Mouse (Mus musculus): ENCODE measurements around the gene Pik3c2b. TPM values are rescaled to one million over a fixed set of nuclear protein-coding genes. Genes with fewer than 3 reads are reported as not detected.

Gene Pik3c2b
- polyA plus RNA-seq, 1 experiment from 2014 or later = 15.5 TPM

- no peaks in the 10 kb centered on the region for H3K27me3 ChIP-seq
- WGBS = 44% methylated on average over 7 of the region's 7 CpGs
- no peak overlapping the region for H3K4me2 ChIP-seq
- peak overlapping the region; percentile 32; the same call in 1 of the 2 replicates for H3K27ac ChIP-seq
- H3K9me3 ChIP-seq (replicated peaks) = no peaks in the 10 kb centered on the region
- peaks cover 20% of the 10 kb centered on the region for H3K4me1 ChIP-seq
- no peak overlapping the region for H3K9ac ChIP-seq
- no peak overlapping the region for H3K4me3 ChIP-seq
- peaks cover 87% of the 10 kb centered on the region for H3K36me3 ChIP-seq (ENCODE audit: poor library complexity, severe bottlenecking)
- peak; percentile 73 for ATAC-seq
These were observed 41.9 kb downstream of the Pik3c2b start for GRCm38 (mm10) chr1:133087206-133087905.

DNA sequence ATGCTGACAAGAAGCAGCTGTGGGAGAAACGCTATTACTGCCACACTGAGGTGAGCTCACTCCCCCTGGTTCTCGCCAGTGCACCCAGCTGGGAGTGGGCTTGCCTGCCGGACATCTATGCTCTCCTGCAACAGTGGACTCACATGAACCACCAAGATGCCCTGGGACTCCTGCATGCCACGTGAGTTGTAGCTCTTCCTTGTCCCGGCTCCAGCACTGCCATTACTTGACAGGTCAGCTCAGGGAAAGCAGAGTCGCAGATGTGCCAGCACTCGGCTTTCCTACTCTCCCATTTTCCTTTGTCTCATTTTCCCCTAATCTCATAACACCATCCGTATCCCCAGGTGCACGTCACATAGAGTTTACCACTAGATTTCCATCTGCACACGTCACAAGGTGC, 42.7 kb downstream of the Pik3c2b start:
- WGBS = 87% methylated on average over 10 of the region's 10 CpGs
- H3K27ac ChIP-seq = no peak overlapping the region
- no peak for ATAC-seq

GRCm38 (mm10) chr1:133089415-133089814, 43.9 kb downstream of the Pik3c2b start:
- no peaks in the 10 kb centered on the region for H3K27me3 ChIP-seq
- 83% methylated on average over 4 of the region's 4 CpGs for WGBS
- no peak overlapping the region for H3K27ac ChIP-seq
- no peaks in the 10 kb centered on the region for H3K9me3 ChIP-seq (replicated peaks)
- no peak overlapping the region for H3K9ac ChIP-seq
- no peak overlapping the region for H3K4me2 ChIP-seq
- no peak overlapping the region for H3K4me3 ChIP-seq
- peaks cover 15% of the 10 kb centered on the region for H3K4me1 ChIP-seq
- ATAC-seq = no peak
- peaks cover 87% of the 10 kb centered on the region for H3K36me3 ChIP-seq (ENCODE audit: poor library complexity, severe bottlenecking)

More for the DNA sequence above, 42.7 kb downstream of the Pik3c2b start:
- no peak overlapping the region for H3K4me2 ChIP-seq
- no peaks in the 10 kb centered on the region for H3K27me3 ChIP-seq
- no peak overlapping the region for H3K9ac ChIP-seq
- H3K9me3 ChIP-seq (replicated peaks) = no peaks in the 10 kb centered on the region
- H3K4me1 ChIP-seq = peaks cover 20% of the 10 kb centered on the region
- peaks cover 87% of the 10 kb centered on the region for H3K36me3 ChIP-seq (ENCODE audit: poor library complexity, severe bottlenecking)
- H3K4me3 ChIP-seq = no peak overlapping the region

GRCm38 (mm10) chr1:133090641-133091040, 45.2 kb downstream of the Pik3c2b start:
- H3K4me3 ChIP-seq = no peak overlapping the region
- H3K36me3 ChIP-seq (ENCODE audit: poor library complexity, severe bottlenecking) = peaks cover 87% of the 10 kb centered on the region
- no peak overlapping the region for H3K4me2 ChIP-seq
- H3K9me3 ChIP-seq (replicated peaks) = no peaks in the 10 kb centered on the region
- 84% methylated on average over 6 of the region's 6 CpGs for WGBS
- H3K27me3 ChIP-seq = no peaks in the 10 kb centered on the region
- peaks cover 8% of the 10 kb centered on the region for H3K4me1 ChIP-seq
- ATAC-seq = no peak
- no peak overlapping the region for H3K27ac ChIP-seq
- no peak overlapping the region for H3K9ac ChIP-seq

DNA sequence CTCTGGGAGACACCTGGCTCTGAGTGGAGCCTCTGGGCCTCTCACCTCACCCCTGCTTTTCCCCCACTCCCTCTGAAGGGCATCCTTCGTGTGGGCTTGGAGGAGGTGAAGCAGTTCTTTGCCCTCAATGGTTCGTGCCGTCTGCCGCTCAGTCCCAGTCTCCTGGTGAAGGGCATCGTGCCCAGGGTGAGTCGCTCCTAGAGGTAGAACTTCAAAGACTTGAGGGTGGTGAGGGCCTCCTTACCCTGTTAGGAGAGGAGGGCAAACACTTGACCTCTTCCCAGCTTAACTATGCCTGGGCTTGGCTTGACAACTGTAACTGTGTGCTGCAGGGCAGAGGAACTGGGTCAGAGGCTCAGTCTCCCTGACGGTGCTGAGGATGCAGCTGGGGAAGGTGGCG, 46.0 kb downstream of the Pik3c2b start:
- Histone ChIP-seq H3K9me3 (replicated peaks) (no peaks in the 10 kb centered on the region), H3K36me3 (ENCODE audit: poor library complexity, severe bottlenecking) (peaks cover 89% of the 10 kb centered on the region), H3K4me3 (no peak overlapping the region), H3K4me1 (peaks cover 8% of the 10 kb centered on the region), H3K27me3 (no peaks in the 10 kb centered on the region), H3K4me2 (no peak overlapping the region), H3K27ac (no peak overlapping the region), H3K9ac (no peak overlapping the region)
- 89% methylated on average over 8 of the region's 8 CpGs for WGBS
- ATAC-seq = no peak

DNA sequence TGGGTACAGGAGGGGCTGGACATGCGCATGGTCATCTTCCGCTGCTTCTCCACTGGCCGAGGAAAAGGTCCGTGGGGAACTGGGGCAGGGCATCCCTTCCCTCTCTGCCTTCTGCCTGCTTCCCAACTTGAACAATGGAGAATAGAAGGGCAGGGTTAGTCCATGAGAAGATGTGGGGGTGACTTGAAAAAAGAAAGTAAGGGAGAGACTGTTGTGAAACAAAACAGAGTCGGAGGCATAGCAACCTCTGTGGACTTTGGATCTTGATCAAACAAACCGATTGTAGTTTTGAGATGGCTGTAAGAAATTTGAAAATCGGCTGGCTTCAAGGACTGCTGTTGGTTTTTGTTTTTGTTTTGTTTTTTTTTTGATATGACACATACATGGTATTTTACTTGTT, 48.3 kb downstream of the Pik3c2b start:
- H3K27ac ChIP-seq = no peak overlapping the region
- no peak overlapping the region for H3K4me3 ChIP-seq
- no peak overlapping the region for H3K4me2 ChIP-seq
- H3K9ac ChIP-seq = no peak overlapping the region
- no peak for ATAC-seq
- H3K9me3 ChIP-seq (replicated peaks) = no peaks in the 10 kb centered on the region
- peaks cover 98% of the 10 kb centered on the region for H3K36me3 ChIP-seq (ENCODE audit: poor library complexity, severe bottlenecking)
- H3K4me1 ChIP-seq = no peaks in the 10 kb centered on the region
- WGBS = 96% methylated on average over 7 of the region's 7 CpGs
- H3K27me3 ChIP-seq = no peaks in the 10 kb centered on the region

DNA sequence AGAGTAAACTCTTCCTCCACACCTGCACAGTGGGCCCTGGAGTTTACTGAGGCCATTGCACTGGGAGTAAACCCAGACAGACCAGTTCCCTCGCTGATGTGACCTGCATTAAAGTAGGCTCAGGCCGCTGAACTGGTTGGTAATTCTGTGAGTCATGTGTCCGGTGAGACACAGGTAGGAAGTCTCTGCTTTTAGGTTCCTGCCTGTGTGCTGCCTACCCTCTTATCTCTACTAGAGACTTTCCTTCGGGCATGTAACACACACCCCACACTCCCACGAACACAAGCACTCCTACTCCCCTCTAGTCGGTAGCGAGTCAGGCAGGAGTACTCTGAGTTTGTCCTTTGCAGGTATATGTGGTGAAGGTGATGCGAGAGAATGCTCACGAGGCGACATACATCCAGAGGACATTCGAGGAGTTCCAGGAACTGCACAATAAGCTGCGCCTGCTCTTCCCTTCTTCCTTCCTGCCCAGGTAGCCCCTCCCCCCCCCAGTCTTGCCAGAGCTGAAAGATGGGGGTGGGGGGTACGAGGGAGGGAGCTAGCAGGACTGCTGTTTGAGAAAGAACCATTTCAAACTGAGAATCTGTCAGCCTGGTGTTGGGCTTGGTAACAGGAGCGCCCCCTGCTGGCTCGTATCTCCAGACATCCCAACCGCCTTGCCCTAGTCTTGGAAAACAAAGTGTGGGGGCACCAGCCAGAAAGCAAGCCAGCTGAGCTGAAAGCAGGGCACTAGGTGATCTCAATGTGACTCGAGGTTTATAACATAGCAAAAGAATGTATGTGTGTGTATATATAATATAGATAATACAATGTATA, 55.7 kb downstream of the Pik3c2b start:
- H3K36me3 ChIP-seq (ENCODE audit: poor library complexity, severe bottlenecking) = peaks cover 94% of the 10 kb centered on the region
- H3K9ac ChIP-seq = no peak overlapping the region
- H3K4me3 ChIP-seq = no peak overlapping the region
- no peaks in the 10 kb centered on the region for H3K27me3 ChIP-seq
- H3K9me3 ChIP-seq (replicated peaks) = no peaks in the 10 kb centered on the region
- no peak overlapping the region for H3K27ac ChIP-seq
- peak; percentile 67 for ATAC-seq
- 40% methylated on average over 17 of the region's 17 CpGs for WGBS
- H3K4me1 ChIP-seq = 0 out of 2 replicates have a peak, but pooled peaks cover 3% of the 10 kb centered on the region
- no peak overlapping the region for H3K4me2 ChIP-seq

GRCm38 (mm10) chr1:133102108-133102507, 56.6 kb downstream of the Pik3c2b start:
- H3K36me3 ChIP-seq (ENCODE audit: poor library complexity, severe bottlenecking) = peaks cover 94% of the 10 kb centered on the region
- WGBS = 87% methylated on average over 5 of the region's 5 CpGs
- no peak for ATAC-seq

DNA sequence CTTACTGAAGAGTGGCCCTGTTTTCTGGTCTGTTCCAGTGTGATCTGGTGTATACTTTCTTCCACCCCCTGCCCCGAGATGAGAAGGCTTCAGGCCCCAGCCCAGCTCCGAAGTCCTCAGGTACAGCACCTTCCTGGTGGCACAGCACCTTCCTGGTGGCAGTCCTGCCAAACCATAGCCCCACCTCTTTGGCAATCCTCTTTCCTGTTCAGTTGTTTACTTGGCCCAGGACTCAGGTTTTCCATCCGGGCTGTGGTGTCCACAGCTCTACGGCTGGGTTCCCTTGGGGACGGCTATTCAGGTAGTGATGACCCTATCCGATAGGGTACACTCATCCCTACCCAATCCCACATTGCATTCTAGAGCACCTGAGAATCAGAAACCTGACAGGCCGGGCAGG, 57.8 kb downstream of the Pik3c2b start:
- no peaks in the 10 kb centered on the region for H3K27me3 ChIP-seq
- no peak for ATAC-seq
- no peaks in the 10 kb centered on the region for H3K9me3 ChIP-seq (replicated peaks)
- no peak overlapping the region for H3K4me2 ChIP-seq
- H3K4me3 ChIP-seq = no peak overlapping the region
- 96% methylated on average over 7 of the region's 7 CpGs for WGBS
- no peak overlapping the region for H3K9ac ChIP-seq
- peaks cover 87% of the 10 kb centered on the region for H3K36me3 ChIP-seq (ENCODE audit: poor library complexity, severe bottlenecking)
- H3K4me1 ChIP-seq = 0 out of 2 replicates have a peak, but pooled peaks cover 3% of the 10 kb centered on the region
- no peak overlapping the region for H3K27ac ChIP-seq

More at GRCm38 (mm10) chr1:133102108-133102507, 56.6 kb downstream of the Pik3c2b start:
- Histone ChIP-seq H3K4me1 (0 out of 2 replicates have a peak, but pooled peaks cover 3% of the 10 kb centered on the region), H3K4me2 (no peak overlapping the region), H3K4me3 (no peak overlapping the region), H3K9me3 (replicated peaks) (no peaks in the 10 kb centered on the region), H3K27me3 (no peaks in the 10 kb centered on the region), H3K27ac (no peak overlapping the region), H3K9ac (no peak overlapping the region)

DNA sequence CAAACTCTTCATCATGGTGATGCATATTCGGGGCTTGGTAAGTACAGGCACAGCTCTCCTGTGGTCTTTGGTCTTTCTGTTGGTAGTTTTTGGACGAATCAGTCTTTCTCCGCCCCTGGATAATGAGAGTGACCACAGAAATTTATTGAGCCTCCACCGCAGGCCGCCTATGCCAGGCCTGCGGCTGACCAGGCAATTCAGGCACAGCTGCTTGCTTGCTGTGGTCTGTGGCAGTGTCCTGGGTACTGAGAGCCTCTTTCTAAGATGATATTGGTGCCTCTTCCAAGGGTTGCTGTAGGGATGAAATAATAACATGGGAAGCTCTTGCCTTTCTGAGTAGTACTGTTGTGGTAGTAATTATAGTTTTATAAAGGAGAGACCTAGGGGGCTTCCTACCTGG, 58.4 kb downstream of the Pik3c2b start:
- H3K27ac ChIP-seq = no peak overlapping the region
- ATAC-seq = no peak
- no peak overlapping the region for H3K4me2 ChIP-seq
- peaks cover 85% of the 10 kb centered on the region for H3K36me3 ChIP-seq (ENCODE audit: poor library complexity, severe bottlenecking)
- H3K9ac ChIP-seq = no peak overlapping the region
- no peaks in the 10 kb centered on the region for H3K9me3 ChIP-seq (replicated peaks)
- H3K27me3 ChIP-seq = no peaks in the 10 kb centered on the region
- WGBS = 95% methylated on average over 6 of the region's 6 CpGs
- no peak overlapping the region for H3K4me3 ChIP-seq
- H3K4me1 ChIP-seq = 0 out of 2 replicates have a peak, but pooled peaks cover 3% of the 10 kb centered on the region

DNA sequence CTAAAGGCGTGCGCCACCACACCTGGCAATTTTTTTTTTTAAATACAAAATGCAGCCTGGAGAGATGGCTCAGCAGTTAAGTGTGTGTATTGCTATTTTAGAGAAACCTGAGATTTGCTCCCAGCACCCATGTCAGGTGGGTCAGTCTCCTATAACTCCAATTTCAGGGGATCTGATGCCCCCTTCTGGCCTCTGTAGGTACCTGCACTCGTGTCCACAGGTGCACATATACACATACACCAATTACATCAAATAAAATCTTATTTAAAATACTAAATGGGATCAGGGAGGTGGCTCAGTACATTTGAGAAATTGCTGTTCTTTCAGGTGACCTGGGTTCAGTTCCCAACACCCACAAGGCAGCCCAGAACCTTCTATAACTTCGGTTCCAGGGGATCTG, 70.6 kb downstream of the Pik3c2b start:
- Histone ChIP-seq H3K4me3 (no peak overlapping the region), H3K9me3 (replicated peaks) (no peaks in the 10 kb centered on the region; the same call in 1 of the 2 replicates), H3K27ac (no peak overlapping the region), H3K36me3 (ENCODE audit: poor library complexity, severe bottlenecking) (peaks cover 6% of the 10 kb centered on the region; the same call in 1 of the 2 replicates), H3K4me2 (no peak overlapping the region), H3K4me1 (no peaks in the 10 kb centered on the region), H3K9ac (no peak overlapping the region), H3K27me3 (no peaks in the 10 kb centered on the region)
- 91% methylated on average over 4 of the region's 4 CpGs for WGBS
- no peak for ATAC-seq

GRCm38 (mm10) chr1:133118127-133118526, 72.7 kb downstream of the Pik3c2b start:
- Histone ChIP-seq H3K27me3 (no peaks in the 10 kb centered on the region), H3K27ac (no peak overlapping the region), H3K4me2 (no peak overlapping the region), H3K9ac (no peak overlapping the region), H3K9me3 (replicated peaks) (no peaks in the 10 kb centered on the region; the same call in 1 of the 2 replicates), H3K36me3 (ENCODE audit: poor library complexity, severe bottlenecking) (peaks cover 4% of the 10 kb centered on the region; the same call in 1 of the 2 replicates), H3K4me1 (no peaks in the 10 kb centered on the region), H3K4me3 (no peak overlapping the region)
- ATAC-seq = no peak
- 92% methylated on average over 5 of the region's 5 CpGs for WGBS
